ENCODE assay signal across 13 mouse cellular contexts in genomic region chr17:45158171-45158691, GRCm38 (mm10).
DNase-seq lines count a peak whose midpoint lies in the region; ATAC-seq and TF ChIP-seq lines count a peak whose summit lies in the region.
"Had no signal": no experiment of that assay in that cellular context is flagged by ENCODE, and none has a peak within 500 bp of the region (broad histone marks: within the 10 kb centered on the region; RNA-seq: fewer than 3 reads in every experiment).

No protein-coding gene starts in this region.

- H3K4me3 ChIP-seq in ES-E14 (ENCODE audit: insufficient read depth in 1 of 2, low read depth in 1 of 2, low read length in 2 of 2, poor library complexity in 1 of 2, severe bottlenecking in 1 of 2) = peak overlapping the region; percentile 13 to 26; a peak in 1 of 4 replicates
- H3K4me3 ChIP-seq in heart, embryonic 14.5 days (ENCODE audit: control insufficient read depth in 1 of 2, insufficient read depth in 1 of 2, low read depth in 1 of 2, low read length in 2 of 2) = 0 out of 4 replicates have a peak overlapping the region, but pooled peaks of 1 of the 2 experiments have one; percentile 9
- H3K4me3 ChIP-seq: neural tube, embryonic 12.5 days had no signal

- peak overlapping the region; percentile 57 for H3K4me2 ChIP-seq in heart, embryonic 14.5 days (ENCODE audit: low read length)
- H3K4me2 ChIP-seq: neural tube, embryonic 12.5 days had no signal

- H3K9ac ChIP-seq in ES-E14 (ENCODE audit: insufficient read depth, low read depth, low read length, poor library complexity, severe bottlenecking) = no peak overlapping the region
- H3K9ac ChIP-seq in heart, embryonic 14.5 days (ENCODE audit: low read length) = peak overlapping the region; percentile 53
- H3K9ac ChIP-seq: neural tube, embryonic 12.5 days had no signal

- DNase-seq in cerebellum, adult 9-11 months = peak; percentile 6
- DNase-seq in cerebellum, adult 18-20 months = no peak
- DNase-seq in ES-E14 (ENCODE audit: low read depth, low spot score) = no peak
- DNase-seq in embryo, embryonic 9.5 days (ENCODE audit: extremely low spot score) = peak; percentile 27
- DNase-seq in right cerebral cortex, postnatal 25 days = no peak
- no peak for DNase-seq in left cerebral cortex, postnatal 14 days (ENCODE audit: low spot score in 2 of 2)
- no peak for DNase-seq in spleen, postnatal 10 days (ENCODE audit: low spot score in 2 of 2)
- DNase-seq: kidney, adult 11 months; layer of hippocampus, postnatal 36 days; lung, postnatal 36 days; thymus, postnatal 25 days had no signal

- peak; percentile 93 for ATAC-seq in heart, embryonic 14.5 days (ENCODE audit: insufficient number of reproducible peaks, insufficient read depth, low FRiP score, low read depth)

- H3K27me3 ChIP-seq in heart, embryonic 14.5 days (ENCODE audit: control insufficient read depth, insufficient read depth, low read length) = no peaks in the 10 kb centered on the region
- H3K27me3 ChIP-seq: neural tube, embryonic 12.5 days had no signal

- in situ Hi-C loops in ES-E14 (cut with MboI; ENCODE audit: low sequenced_read_pairs in 2 of 2, unreplicated experiment in 2 of 2) = no loop called here

- intact Hi-C loops in left cerebral cortex, postnatal 14 days (cut with DNase I) = no loop called here

- 18% methylated on average over 16 of the region's 16 CpGs for WGBS in heart, embryonic 14.5 days

- H3K9me3 ChIP-seq in ES-E14 (ENCODE audit: control insufficient read depth, insufficient read depth, low read depth, low read length) = no peaks in the 10 kb centered on the region
- no peaks in the 10 kb centered on the region for H3K9me3 ChIP-seq in heart, embryonic 14.5 days (ENCODE audit: control insufficient read depth, low read length)
- H3K9me3 ChIP-seq: neural tube, embryonic 12.5 days had no signal

- no peaks in the 10 kb centered on the region for H3K36me3 ChIP-seq in ES-E14 (ENCODE audit: control insufficient read depth, insufficient read depth, low read length, poor library complexity, severe bottlenecking)
- no peaks in the 10 kb centered on the region for H3K36me3 ChIP-seq in heart, embryonic 14.5 days (ENCODE audit: control insufficient read depth, insufficient read depth, low read length)
- H3K36me3 ChIP-seq: neural tube, embryonic 12.5 days had no signal

- H3K4me1 ChIP-seq in ES-E14 (ENCODE audit: control insufficient read depth in 2 of 2, insufficient read depth in 2 of 2, low read length in 2 of 2, poor library complexity in 1 of 2) = peaks cover 0 to 6% of the 10 kb centered on the region in 2 experiments; a peak in 2 of 4 replicates
- peaks cover 13 to 20% of the 10 kb centered on the region in 2 experiments for H3K4me1 ChIP-seq in heart, embryonic 14.5 days (ENCODE audit: control insufficient read depth in 2 of 2, insufficient read depth in 2 of 2, low read length in 2 of 2)

- H3K27ac ChIP-seq in ES-E14 (ENCODE audit: insufficient read depth, low read depth, low read length, poor library complexity, severe bottlenecking) = no peak overlapping the region
- H3K27ac ChIP-seq in heart, embryonic 14.5 days (replicated peaks in 1 of 2; ENCODE audit: control insufficient read depth in 1 of 2, insufficient read depth in 1 of 2, low read depth in 2 of 2, low read length in 2 of 2) = peak overlapping the region; percentile 71 to 94
- H3K27ac ChIP-seq: neural tube, embryonic 12.5 days had no signal

TF ChIP-seq in ES-E14, 5 proteins besides CTCF, POLR2A, EP300 and RAD21:
- TF ChIP-seq ZC3H11A (IDR thresholded peaks at IDR 0.05; ENCODE audit: borderline replicate concordance, low read depth, low read length) = no peak
- no peak for TF ChIP-seq MAFK (IDR thresholded peaks at IDR 0.05; ENCODE audit: insufficient read depth, low read depth, low read length)
- no peak for TF ChIP-seq ZNF384 (IDR thresholded peaks at IDR 0.05; ENCODE audit: low read depth, low read length)
- no peak for TF ChIP-seq CHD2 (IDR thresholded peaks at IDR 0.05; ENCODE audit: low read depth, low read length)
- TF ChIP-seq HCFC1 (IDR thresholded peaks at IDR 0.05; ENCODE audit: borderline replicate concordance, insufficient read depth, low read length) = no peak

Comparison
In these comparisons a context has a peak if more than half of its experiments do, and no peak if none do; other contexts are left out.
1. DNase-seq: peak in cerebellum, adult 9-11 months (single experiment) and embryo, embryonic 9.5 days (single experiment); none in cerebellum, adult 18-20 months (0 of 2), ES-E14 (single experiment), right cerebral cortex, postnatal 25 days (single experiment), left cerebral cortex, postnatal 14 days (0 of 2) and spleen, postnatal 10 days (0 of 2).